Mouse (Mus musculus) hindbrain, embryonic 13.5 days (tissue): ENCODE measurements around the gene Mrm1. TPM values are rescaled to one million over a fixed set of nuclear protein-coding genes. Genes with fewer than 3 reads are reported as not detected.
A peak's percentile ranks its signal among the peaks of the same experiment; 100 is the strongest.

Experiments
- ATAC-seq: fragments of 200-750 bp; cut with Nextera tagmentation; 2 replicates; pipeline ENCODE4 v1.8.0; 2017; ENCODE audit warnings: moderate TSS enrichment; ENCODE audit not compliant: low FRiP score
- H3K27ac ChIP-seq: fragments of 300-500 bp; sonication (generic); 2 replicates; pipeline ENCODE4 v1.5.1; 2015; ENCODE audit warnings: inconsistent platforms, mild to moderate bottlenecking, moderate library complexity
- H3K27me3 ChIP-seq: fragments of 300-500 bp; sonication (generic); 2 replicates; pipeline ENCODE4 v1.6.1; 2015; ENCODE audit warnings: mild to moderate bottlenecking, inconsistent platforms
- H3K36me3 ChIP-seq: fragments of 300-500 bp; sonication (generic); 2 replicates; pipeline ENCODE4 v1.6.1; 2015; ENCODE audit warnings: mild to moderate bottlenecking, inconsistent platforms
- H3K4me1 ChIP-seq: fragments of 300-500 bp; sonication (generic); replicated peaks from 2 replicates; pipeline ENCODE4 v1.6.1; 2015; ENCODE audit warnings: inconsistent platforms
- H3K4me2 ChIP-seq: fragments of 300-500 bp; sonication (generic); 2 replicates; pipeline ENCODE4 v1.6.1; 2015; ENCODE audit warnings: inconsistent platforms, mild to moderate bottlenecking, moderate library complexity
- H3K4me3 ChIP-seq: fragments of 300-500 bp; sonication (generic); 2 replicates; pipeline ENCODE4 v1.5.1; 2015; ENCODE audit warnings: mild to moderate bottlenecking, inconsistent platforms
- H3K9ac ChIP-seq: fragments of 300-500 bp; sonication (generic); 2 replicates; pipeline ENCODE4 v1.6.1; 2015; ENCODE audit warnings: mild to moderate bottlenecking, inconsistent platforms
- H3K9me3 ChIP-seq: fragments of 300-500 bp; sonication (generic); 2 replicates; pipeline ENCODE4 v1.6.1; 2016; ENCODE audit warnings: inconsistent platforms
- WGBS: fragments of 180-500 bp; shearing (Covaris S2); methylation state at CpG from one replicate; pipeline ENCODE4 v1.1.7; 2015; 5-methylcytosine and 5-hydroxymethylcytosine counted together
- polyA plus RNA-seq: library from polyadenylated mRNA; unstranded; fragments of >200 nt; fragmentation: Nextera tagmentation; extraction: Ambion mirVana; gene quantifications from 2 replicates; pipeline ENCODE4 v1.2.1, GENCODE M21; 2015

Gene Mrm1
- polyA plus RNA-seq, 1 experiment from 2014 or later: 9.1 TPM

DNA sequence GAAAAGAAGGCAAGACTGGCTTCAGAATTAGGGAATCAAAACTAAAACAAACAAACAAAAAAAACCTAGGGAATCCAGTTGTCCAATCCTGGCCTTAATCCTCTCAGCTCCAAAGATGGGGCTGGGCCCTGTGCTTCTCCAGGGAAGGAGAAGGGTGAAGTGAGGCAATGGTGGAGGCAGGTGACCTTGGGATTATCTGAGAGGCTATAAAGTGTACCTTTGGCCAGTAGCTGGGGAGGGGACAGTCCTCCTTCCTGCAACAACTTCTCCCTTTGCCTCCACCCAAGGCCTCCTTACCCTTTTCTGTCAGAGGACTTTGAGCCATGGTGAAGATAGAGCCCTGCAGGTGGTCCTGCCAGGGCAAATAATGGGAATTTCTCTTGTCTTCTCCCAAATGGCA, 8.2 kb upstream of the Mrm1 start:
- Histone ChIP-seq H3K9ac (no peak overlapping the region), H3K4me2 (0 out of 2 replicates have a peak overlapping the region, but pooled peaks have one; percentile 6), H3K4me1 (peaks cover 22% of the 10 kb centered on the region), H3K27me3 (no peaks in the 10 kb centered on the region), H3K36me3 (peaks cover 20% of the 10 kb centered on the region), H3K4me3 (no peak overlapping the region), H3K9me3 (no peaks in the 10 kb centered on the region), H3K27ac (no peak overlapping the region)
- ATAC-seq: no peak

DNA sequence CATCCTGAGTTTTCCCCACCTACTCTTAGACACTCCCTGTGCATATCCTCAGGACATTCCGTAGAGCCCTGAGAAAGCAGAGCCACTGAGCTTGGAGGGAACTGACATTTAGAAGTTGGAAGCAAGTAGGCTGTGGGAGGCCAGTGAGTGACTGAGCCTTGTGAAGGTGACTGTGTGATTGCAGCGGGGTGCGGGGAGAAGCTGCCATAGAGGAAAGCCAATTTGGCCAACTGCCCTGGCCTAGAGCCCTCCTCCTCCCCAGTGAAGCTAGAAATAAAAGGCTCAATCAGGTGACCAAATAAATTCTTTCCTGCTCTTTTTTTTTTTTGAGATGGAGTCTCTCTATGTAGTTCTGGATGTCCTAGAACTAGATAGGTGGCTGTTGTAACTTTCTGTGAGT, 6.9 kb upstream of the Mrm1 start:
- Histone ChIP-seq H3K4me2 (no peak overlapping the region), H3K4me1 (peaks cover 22% of the 10 kb centered on the region), H3K36me3 (peaks cover 7% of the 10 kb centered on the region), H3K27me3 (no peaks in the 10 kb centered on the region), H3K9ac (no peak overlapping the region), H3K4me3 (no peak overlapping the region), H3K27ac (no peak overlapping the region), H3K9me3 (no peaks in the 10 kb centered on the region)
- no peak for ATAC-seq
- 76% methylated on average over 3 of the region's 3 CpGs for WGBS

DNA sequence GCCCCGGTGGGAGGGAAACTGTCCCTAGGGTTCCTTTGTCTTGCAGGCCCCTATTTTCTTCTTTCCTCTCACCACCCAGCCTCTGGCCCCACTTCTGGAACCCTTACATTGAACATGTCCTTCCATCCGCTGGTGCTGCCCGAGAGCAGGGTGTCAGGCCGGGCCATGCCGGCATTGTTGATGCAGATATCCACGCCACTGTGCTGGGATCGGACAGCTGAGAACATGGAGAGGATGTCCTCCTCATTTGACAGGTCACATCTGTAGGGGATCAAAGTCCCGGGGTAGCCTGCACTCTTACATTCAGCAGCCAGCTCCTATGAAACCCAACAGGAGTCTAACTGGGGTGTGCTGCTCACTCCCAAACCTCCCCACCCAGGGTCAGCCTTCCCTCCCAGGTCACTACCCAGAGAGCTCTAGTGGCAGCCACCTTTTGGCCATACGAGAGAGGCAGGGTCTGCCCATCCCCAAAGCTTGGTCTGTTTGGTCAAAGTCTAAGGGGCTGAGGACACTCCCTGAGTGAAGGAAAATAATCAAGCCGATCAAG, 6.0 kb upstream of the Mrm1 start:
- 91% methylated on average over 10 of the region's 10 CpGs for WGBS
- Histone ChIP-seq H3K9me3 (no peaks in the 10 kb centered on the region), H3K9ac (no peak overlapping the region), H3K4me1 (peaks cover 22% of the 10 kb centered on the region), H3K36me3 (peaks cover 4% of the 10 kb centered on the region; the same call in 1 of the 2 replicates), H3K4me3 (no peak overlapping the region), H3K27me3 (no peaks in the 10 kb centered on the region), H3K27ac (no peak overlapping the region), H3K4me2 (no peak overlapping the region)
- ATAC-seq: no peak

- peaks cover 18% of the 10 kb centered on the region for H3K4me1 ChIP-seq
- H3K4me2 ChIP-seq: no peak overlapping the region
- no peaks in the 10 kb centered on the region for H3K9me3 ChIP-seq
- ATAC-seq: no peak
- WGBS: 63% methylated on average over 10 of the region's 10 CpGs
- H3K4me3 ChIP-seq: no peak overlapping the region
- no peak overlapping the region for H3K9ac ChIP-seq
- no peaks in the 10 kb centered on the region for H3K36me3 ChIP-seq
- H3K27ac ChIP-seq: no peak overlapping the region
- H3K27me3 ChIP-seq: no peaks in the 10 kb centered on the region
These were observed 4.2 kb upstream of the Mrm1 start for GRCm38 (mm10) chr11:84823484-84823897.

GRCm38 (mm10) chr11:84822487-84822886, 3.2 kb upstream of the Mrm1 start:
- H3K27me3 ChIP-seq: no peaks in the 10 kb centered on the region
- H3K4me3 ChIP-seq: no peak overlapping the region
- H3K4me2 ChIP-seq: no peak overlapping the region
- 82% methylated on average over 5 of the region's 5 CpGs for WGBS
- H3K9me3 ChIP-seq: no peaks in the 10 kb centered on the region
- H3K27ac ChIP-seq: no peak overlapping the region
- H3K9ac ChIP-seq: no peak overlapping the region
- no peak for ATAC-seq
- H3K4me1 ChIP-seq: peaks cover 15% of the 10 kb centered on the region; the same call in 1 of the 2 replicates
- no peaks in the 10 kb centered on the region for H3K36me3 ChIP-seq

DNA sequence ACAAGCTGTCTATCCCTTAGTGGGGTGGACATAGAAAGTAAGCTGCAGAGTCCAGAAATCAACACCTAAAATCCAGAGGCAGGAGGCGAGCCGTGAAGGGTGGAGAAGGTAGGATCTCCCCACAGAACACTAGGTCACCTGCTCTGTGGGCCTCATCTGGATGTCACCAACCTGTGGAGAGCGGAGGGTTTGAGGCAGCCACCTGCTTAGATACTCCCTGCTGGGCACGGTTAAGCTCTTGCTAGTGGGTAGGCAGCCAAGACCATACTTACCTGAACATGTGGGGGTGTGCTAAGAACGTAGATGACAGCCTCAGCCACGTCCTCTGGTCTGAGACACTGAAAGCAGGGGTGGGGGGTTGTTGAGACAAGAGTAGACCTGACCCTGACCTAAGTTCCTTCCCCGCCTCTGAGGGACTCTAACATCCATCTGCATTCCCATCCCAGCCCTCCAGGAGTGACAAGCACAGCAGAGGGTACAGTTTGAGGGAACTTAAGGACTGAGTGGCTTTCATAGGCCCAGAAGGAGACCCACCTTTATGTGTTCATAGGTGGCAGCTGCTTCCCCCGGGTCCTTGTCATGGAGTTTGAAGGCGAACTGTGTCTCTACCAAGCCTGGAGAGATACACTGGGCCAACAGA, 1.9 kb upstream of the Mrm1 start:
- WGBS: 87% methylated on average over 9 of the region's 9 CpGs
- no peak for ATAC-seq
- Histone ChIP-seq H3K4me1 (peaks cover 11% of the 10 kb centered on the region; the same call in 1 of the 2 replicates), H3K9me3 (no peaks in the 10 kb centered on the region), H3K36me3 (no peaks in the 10 kb centered on the region), H3K27ac (no peak overlapping the region), H3K27me3 (no peaks in the 10 kb centered on the region), H3K9ac (no peak overlapping the region), H3K4me3 (no peak overlapping the region), H3K4me2 (no peak overlapping the region)

DNA sequence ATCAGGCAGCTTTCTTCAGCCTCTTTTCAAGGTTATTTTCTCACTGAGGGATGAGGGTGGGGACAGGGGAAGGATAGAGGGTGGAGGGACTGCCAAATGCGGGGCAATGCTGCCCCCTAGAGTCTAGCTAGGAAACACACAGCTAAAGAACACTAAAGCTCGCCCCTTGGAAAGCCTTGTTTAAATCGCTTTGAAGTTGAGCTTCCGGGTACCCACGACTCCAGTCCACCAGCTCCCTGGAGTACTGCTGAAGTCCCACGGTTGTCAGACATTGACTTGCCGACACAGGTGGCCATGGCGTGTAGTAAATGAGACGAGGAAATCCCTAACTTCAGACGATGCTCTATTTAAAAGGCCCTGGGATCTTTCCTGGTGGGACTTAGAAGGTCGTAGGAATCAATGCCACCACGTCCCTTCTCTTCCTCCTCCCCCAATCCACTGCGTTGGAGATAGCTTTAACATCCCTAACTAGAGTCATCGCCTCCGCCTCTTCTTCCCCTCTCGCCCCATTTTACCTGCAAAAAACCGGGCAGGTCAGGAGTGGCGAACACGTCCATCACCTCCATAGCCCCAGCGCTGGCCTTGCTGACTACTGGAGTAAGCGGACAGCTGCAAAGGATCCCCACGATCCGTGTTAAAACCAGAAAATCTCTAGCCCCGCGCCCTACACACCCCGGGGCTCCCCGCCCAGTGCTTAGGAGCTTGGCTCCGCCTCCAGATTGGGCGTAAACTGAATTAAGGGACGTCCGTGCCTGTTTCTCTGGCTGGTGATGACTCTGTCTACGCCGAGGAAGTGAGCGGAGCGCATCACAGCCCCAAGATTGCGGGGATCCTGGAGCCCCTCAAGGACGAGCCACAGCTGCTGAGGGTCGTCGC, 992 bp downstream of the Mrm1 start:
- Histone ChIP-seq H3K4me3 (peak overlapping the region; percentile 74), H3K27me3 (no peaks in the 10 kb centered on the region), H3K27ac (peak overlapping the region; percentile 76), H3K36me3 (no peaks in the 10 kb centered on the region), H3K4me1 (peaks cover 11% of the 10 kb centered on the region; the same call in 1 of the 2 replicates), H3K4me2 (peak overlapping the region; percentile 99), H3K9me3 (no peaks in the 10 kb centered on the region), H3K9ac (peak overlapping the region; percentile 82)
- ATAC-seq: peak; percentile 64
- under 1% methylated on average over 39 of the region's 39 CpGs for WGBS

DNA sequence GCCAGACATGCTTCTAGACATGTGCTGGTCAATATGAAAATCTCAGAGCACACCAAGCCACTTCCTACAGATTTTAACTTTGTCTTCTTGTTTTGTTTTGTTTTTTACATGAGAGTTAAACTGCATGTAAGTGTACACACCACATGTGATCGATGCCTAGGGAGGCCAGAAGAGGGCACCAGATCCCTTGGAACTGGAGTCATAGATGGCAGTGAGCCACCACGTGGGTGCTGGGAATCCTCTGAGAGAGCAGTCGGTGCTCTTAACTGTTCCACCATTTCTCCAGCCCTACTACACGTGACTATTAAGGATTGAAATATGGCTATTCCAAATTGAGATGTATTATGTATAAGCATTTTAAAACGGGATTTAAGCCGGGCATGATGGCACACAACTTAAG, 2.0 kb downstream of the Mrm1 start:
- Histone ChIP-seq H3K4me3 (no peak overlapping the region), H3K4me2 (no peak overlapping the region), H3K9ac (no peak overlapping the region), H3K4me1 (peaks cover 11% of the 10 kb centered on the region; the same call in 1 of the 2 replicates), H3K27me3 (no peaks in the 10 kb centered on the region), H3K9me3 (no peaks in the 10 kb centered on the region), H3K36me3 (no peaks in the 10 kb centered on the region), H3K27ac (no peak overlapping the region)
- no peak for ATAC-seq
- 82% methylated on average over 6 of the region's 6 CpGs for WGBS

- 55% methylated on average over 13 of the region's 13 CpGs for WGBS
- Histone ChIP-seq H3K4me1 (peaks cover 11% of the 10 kb centered on the region; the same call in 1 of the 2 replicates), H3K4me2 (no peak overlapping the region), H3K27me3 (no peaks in the 10 kb centered on the region), H3K4me3 (no peak overlapping the region), H3K9me3 (no peaks in the 10 kb centered on the region), H3K27ac (no peak overlapping the region), H3K36me3 (no peaks in the 10 kb centered on the region), H3K9ac (no peak overlapping the region)
- no peak for ATAC-seq
These were observed 5.4 kb downstream of the Mrm1 start for GRCm38 (mm10) chr11:84813724-84814510.

DNA sequence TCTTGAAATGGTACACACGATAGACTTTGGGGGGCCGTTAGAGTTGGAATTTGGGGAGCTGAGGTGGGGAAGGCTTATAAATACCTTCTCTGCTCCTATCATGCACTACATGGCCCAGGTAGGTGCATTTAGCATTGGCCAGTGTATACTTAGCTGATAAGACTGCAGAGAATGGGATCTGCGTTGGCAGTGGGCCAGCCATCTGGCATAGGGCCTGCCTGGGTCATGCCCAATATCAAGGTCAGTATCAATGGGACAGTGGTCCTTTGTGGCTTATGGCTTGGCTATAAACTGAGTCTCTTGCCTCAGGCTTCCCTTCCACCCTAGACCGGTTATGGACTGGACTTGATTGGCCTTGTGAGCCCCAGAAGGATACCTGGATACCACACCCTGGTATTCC, 14.9 kb downstream of the Mrm1 start:
- H3K4me1 ChIP-seq: peaks cover 6% of the 10 kb centered on the region; the same call in 1 of the 2 replicates
- H3K36me3 ChIP-seq: no peaks in the 10 kb centered on the region
- H3K4me2 ChIP-seq: no peak overlapping the region
- 0 out of 2 replicates have a peak, but pooled peaks cover 4% of the 10 kb centered on the region for H3K27me3 ChIP-seq
- no peak for ATAC-seq
- no peak overlapping the region for H3K27ac ChIP-seq
- no peak overlapping the region for H3K9ac ChIP-seq
- no peaks in the 10 kb centered on the region for H3K9me3 ChIP-seq
- 96% methylated on average over 4 of the region's 4 CpGs for WGBS
- H3K4me3 ChIP-seq: no peak overlapping the region

GRCm38 (mm10) chr11:84797627-84798353, 21.5 kb downstream of the Mrm1 start:
- H3K4me1 ChIP-seq: peaks cover 18% of the 10 kb centered on the region
- no peak overlapping the region for H3K4me2 ChIP-seq
- no peak overlapping the region for H3K9ac ChIP-seq
- no peak overlapping the region for H3K4me3 ChIP-seq
- no peaks in the 10 kb centered on the region for H3K36me3 ChIP-seq
- peaks cover 4% of the 10 kb centered on the region; the same call in 1 of the 2 replicates for H3K27me3 ChIP-seq
- WGBS: 19% methylated on average over 21 of the region's 21 CpGs
- peak overlapping the region; percentile 71; the same call in 1 of the 2 replicates for H3K27ac ChIP-seq
- ATAC-seq: peak; percentile 37; the same call in 1 of the 2 replicates
- H3K9me3 ChIP-seq: no peaks in the 10 kb centered on the region
